In the genomic region with DNA sequence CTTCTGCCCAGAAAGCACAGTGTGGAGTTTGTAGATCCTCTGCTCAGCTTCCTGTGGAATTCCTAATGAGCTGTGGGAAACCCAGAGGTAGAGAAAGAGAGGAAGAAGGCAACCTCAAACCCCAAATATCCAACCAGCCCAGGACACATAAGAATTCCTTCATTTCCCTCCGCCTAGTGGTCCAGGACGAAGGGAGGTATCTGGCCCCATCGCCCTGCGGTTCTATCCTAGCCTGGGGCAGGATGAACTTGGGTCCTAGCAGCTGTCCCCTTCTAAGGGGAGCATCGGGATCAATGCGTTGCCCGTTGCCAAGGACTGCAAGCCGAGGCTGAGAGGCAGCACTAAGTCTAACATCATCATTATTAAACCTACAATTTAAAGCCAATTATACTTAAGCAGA, we compare ENCODE assay signal across 12 mouse cellular contexts.
"Had no signal": no experiment of that assay in that cellular context is flagged by ENCODE, and none has a peak within 500 bp of the region (broad histone marks: within the 10 kb centered on the region; RNA-seq: fewer than 3 reads in every experiment).

No protein-coding gene starts in this region.

- H3K27ac ChIP-seq: kidney, embryonic 15.5 days; left cerebral cortex, adult 2 months; limb, embryonic 10.5 days; liver, embryonic 15.5 days; stomach, postnatal 0 days had no signal

- ATAC-seq: lung, postnatal 0 days had no signal

- H3K27me3 ChIP-seq: kidney, embryonic 15.5 days; liver, embryonic 15.5 days had no signal

- H3K9me3 ChIP-seq: kidney, embryonic 15.5 days; limb, embryonic 10.5 days; liver, embryonic 15.5 days had no signal

- H3K4me3 ChIP-seq: kidney, embryonic 15.5 days; left cerebral cortex, adult 2 months; limb, embryonic 10.5 days; liver, embryonic 15.5 days had no signal

- H3K4me1 ChIP-seq: liver, embryonic 15.5 days had no signal

- H3K36me3 ChIP-seq: kidney, embryonic 15.5 days; limb, embryonic 10.5 days; liver, embryonic 15.5 days had no signal

- H3K9ac ChIP-seq: kidney, embryonic 15.5 days; liver, embryonic 15.5 days had no signal

- DNase-seq: kidney, adult 2 months; kidney, postnatal 14 days; lung, adult 2 months; lung, postnatal 36 days; thymus, postnatal 4 days had no signal

- H3K4me2 ChIP-seq: kidney, embryonic 15.5 days; liver, embryonic 11.5 days; liver, embryonic 15.5 days had no signal
